Mouse (Mus musculus): ENCODE measurements around the gene Ccdc181.

GRCm38 (mm10) chr1:164254836-164255235, 20.5 kb upstream of the Ccdc181 start:
- no peak for TF ChIP-seq ZNF384 (IDR thresholded peaks at IDR 0.05; ENCODE audit: low read depth, low read length)
- no peak for TF ChIP-seq ZC3H11A (IDR thresholded peaks at IDR 0.05; ENCODE audit: low read depth, low read length)
- no peak for TF ChIP-seq GABPA (IDR thresholded peaks at IDR 0.05; ENCODE audit: low read depth, low read length)
- no peak for TF ChIP-seq MAFK (IDR thresholded peaks at IDR 0.05; ENCODE audit: borderline replicate concordance, low read depth, low read length)
- no peak for TF ChIP-seq ETS1 (IDR thresholded peaks at IDR 0.05; ENCODE audit: low read depth, low read length)
- TF ChIP-seq EP300 (IDR thresholded peaks at IDR 0.05; ENCODE audit: low read depth in 1 of 2, low read length in 2 of 2) = no peak

All from MEL (cell line).